Mouse (Mus musculus): ENCODE measurements around the gene Bscl2. TPM values are rescaled to one million over a fixed set of nuclear protein-coding genes. Genes with fewer than 3 reads are reported as not detected.

The Bscl2 gene
- polyA plus RNA-seq, 1 experiment, result 81.8 TPM

DNA sequence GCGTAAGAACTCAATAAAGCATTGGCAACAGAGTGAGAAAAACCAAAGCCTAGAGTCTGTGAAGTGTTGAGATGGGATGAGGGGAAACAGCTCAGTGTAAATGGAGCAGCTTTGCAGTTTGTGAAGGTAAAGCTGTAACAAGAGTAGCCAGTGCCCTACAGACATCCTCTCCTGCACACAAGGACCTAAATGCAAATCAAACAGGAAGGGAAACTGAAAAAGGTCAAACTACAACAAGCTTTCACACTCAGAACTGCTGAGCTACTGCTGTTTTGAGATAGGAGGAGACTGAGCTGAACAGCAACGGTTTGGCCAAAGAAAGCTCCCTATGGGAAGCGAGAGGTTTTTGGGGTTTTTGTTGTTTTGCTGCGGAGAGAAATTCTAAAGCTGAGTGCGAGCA is 30.5 kb upstream of the Bscl2 start:
- peak overlapping the region; percentile 36 for H3K27ac ChIP-seq (ENCODE audit: insufficient read depth, low read depth, low read length)
- no peak overlapping the region for H3K4me3 ChIP-seq (ENCODE audit: insufficient read depth, low read length)
- TF ChIP-seq POLR2A (IDR thresholded peaks at IDR 0.05; ENCODE audit: borderline replicate concordance, low read depth, low read length) (no peak), CTCF (IDR thresholded peaks at IDR 0.05; ENCODE audit: low read depth, low read length) (no peak)
- peaks cover 25% of the 10 kb centered on the region for H3K4me1 ChIP-seq (ENCODE audit: control insufficient read depth, insufficient read depth, low read length)

DNA sequence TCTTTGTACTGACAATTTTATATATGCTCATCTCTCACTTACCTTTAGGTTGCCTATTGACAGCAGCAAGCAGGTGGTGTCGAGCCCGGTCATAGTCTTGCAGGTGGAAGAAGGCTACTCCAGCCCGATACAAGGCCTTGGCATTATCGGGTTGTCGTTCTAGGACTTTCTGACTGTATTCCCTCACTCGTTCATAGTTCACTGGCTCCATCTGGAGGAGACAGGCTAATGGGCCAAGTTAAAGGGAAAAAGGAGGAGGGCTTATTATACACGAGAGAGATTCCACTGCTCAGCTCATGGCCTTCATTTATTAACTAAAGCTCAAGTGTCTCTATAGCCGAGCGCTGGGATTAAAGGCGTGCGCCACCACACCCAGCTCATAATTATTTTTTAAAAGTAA is 21.5 kb upstream of the Bscl2 start:
- Histone ChIP-seq H3K4me1 (ENCODE audit: control insufficient read depth, insufficient read depth, low read length) (peaks cover 13% of the 10 kb centered on the region), H3K27ac (ENCODE audit: insufficient read depth, low read depth, low read length) (no peak overlapping the region), H3K4me3 (ENCODE audit: insufficient read depth, low read length) (no peak overlapping the region)
- TF ChIP-seq POLR2A (IDR thresholded peaks at IDR 0.05; ENCODE audit: borderline replicate concordance, low read depth, low read length), result no peak
- TF ChIP-seq CTCF (IDR thresholded peaks at IDR 0.05; ENCODE audit: low read depth, low read length), result no peak

DNA sequence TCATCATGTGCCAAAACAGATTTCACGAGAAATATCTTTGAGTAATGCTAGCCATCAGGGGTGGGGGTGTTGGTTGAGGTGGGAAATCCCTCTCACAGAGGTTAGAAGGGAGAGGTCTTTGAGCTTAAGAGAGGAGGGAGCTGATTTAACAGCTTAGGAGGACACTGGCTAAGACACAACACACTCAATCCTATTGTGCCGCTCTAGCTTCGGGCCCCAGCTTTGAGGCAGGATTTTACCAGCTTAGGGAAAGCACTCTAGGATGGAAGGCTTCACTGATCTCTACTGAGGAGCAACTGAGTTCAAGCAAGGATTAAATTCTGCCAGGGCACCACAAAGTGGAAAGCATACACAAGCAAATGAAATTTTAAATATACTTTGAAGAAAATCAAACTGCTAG is 20.3 kb upstream of the Bscl2 start:
- Histone ChIP-seq H3K4me3 (ENCODE audit: insufficient read depth, low read length) (no peak overlapping the region), H3K4me1 (ENCODE audit: control insufficient read depth, insufficient read depth, low read length) (peaks cover 13% of the 10 kb centered on the region), H3K27ac (ENCODE audit: insufficient read depth, low read depth, low read length) (no peak overlapping the region)
- TF ChIP-seq CTCF (IDR thresholded peaks at IDR 0.05; ENCODE audit: low read depth, low read length), result no peak
- TF ChIP-seq POLR2A (IDR thresholded peaks at IDR 0.05; ENCODE audit: borderline replicate concordance, low read depth, low read length), result no peak

DNA sequence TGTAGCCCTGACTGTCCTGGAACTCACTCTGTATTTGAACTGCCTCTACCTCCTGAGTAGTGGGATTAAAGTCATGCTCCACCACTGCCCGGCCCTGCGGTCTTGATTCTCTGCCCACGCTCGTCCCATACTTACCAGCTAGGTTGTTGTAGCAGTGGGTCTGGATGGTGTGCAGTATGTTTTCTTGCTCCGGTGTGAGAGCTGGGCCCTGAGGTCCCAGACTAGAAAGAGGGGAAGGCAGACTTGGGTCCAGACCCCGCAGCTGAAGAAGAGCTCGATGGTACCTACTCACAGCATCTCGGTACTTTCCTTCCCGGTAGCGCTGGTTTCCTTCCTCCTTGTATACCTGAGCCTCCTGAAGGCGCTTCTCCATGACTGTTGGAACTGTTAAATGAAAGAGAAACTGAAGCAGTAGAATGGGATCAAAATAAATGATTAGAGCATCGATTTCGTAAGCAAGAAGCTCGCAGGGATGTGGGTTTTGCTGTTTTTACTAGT is 18.9 kb upstream of the Bscl2 start:
- TF ChIP-seq POLR2A (IDR thresholded peaks at IDR 0.05; ENCODE audit: borderline replicate concordance, low read depth, low read length) (no peak), CTCF (IDR thresholded peaks at IDR 0.05; ENCODE audit: low read depth, low read length) (no peak)
- Histone ChIP-seq H3K27ac (ENCODE audit: insufficient read depth, low read depth, low read length) (peak overlapping the region; percentile 90), H3K4me1 (ENCODE audit: control insufficient read depth, insufficient read depth, low read length) (peaks cover 15% of the 10 kb centered on the region), H3K4me3 (ENCODE audit: insufficient read depth, low read length) (peak overlapping the region; percentile 75)

DNA sequence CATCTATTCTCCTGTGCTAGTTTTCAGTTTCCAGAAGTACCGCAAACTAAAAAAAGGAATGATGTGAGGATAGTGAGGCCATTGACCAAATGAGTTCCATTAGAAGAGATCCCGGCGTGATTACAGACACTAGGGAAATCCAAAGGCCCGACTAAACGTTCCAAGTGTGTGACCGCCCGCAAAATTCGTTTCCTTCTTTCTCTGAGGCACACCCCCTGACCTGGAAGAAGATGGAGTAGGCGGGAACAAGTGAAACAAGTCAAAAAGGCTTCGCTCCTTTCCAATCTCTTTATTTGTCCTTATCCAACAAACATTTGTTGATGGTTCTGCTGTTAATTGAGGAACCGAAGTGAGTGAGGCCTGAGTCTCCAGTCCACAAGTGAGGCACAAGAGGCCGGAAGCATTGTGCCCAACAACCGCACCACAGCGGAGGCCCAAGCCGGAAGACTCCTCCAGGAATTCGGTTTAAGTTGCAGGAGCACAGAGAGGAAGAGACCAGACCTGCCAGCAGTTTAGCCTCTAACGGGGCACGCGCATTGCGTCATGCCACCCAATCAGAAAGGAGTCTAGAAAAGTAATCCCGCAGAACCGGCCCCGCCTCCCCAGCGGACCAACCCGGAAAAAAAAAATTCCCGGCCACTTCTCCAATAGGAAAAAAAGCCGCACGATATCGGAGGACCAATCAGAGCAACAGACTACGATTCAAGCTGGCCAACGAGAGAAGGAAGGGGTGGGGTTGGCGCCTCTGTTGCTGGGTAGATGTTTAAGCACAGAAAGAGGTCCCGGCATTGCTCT is 18.3 kb upstream of the Bscl2 start, which contains the start of gene Ttc9c:
Ttc9c (minus strand) TSS at position 533 of the 795 bp plus-strand sequence.
- TF ChIP-seq CTCF (IDR thresholded peaks at IDR 0.05; ENCODE audit: low read depth, low read length), result no peak
- no peak for TF ChIP-seq POLR2A (IDR thresholded peaks at IDR 0.05; ENCODE audit: borderline replicate concordance, low read depth, low read length)
- Histone ChIP-seq H3K4me1 (ENCODE audit: control insufficient read depth, insufficient read depth, low read length) (peaks cover 15% of the 10 kb centered on the region), H3K27ac (ENCODE audit: insufficient read depth, low read depth, low read length) (peak within 1 kb of the TSS; percentile 96), H3K4me3 (ENCODE audit: insufficient read depth, low read length) (peak within 1 kb of the TSS; percentile 83)

- peak within 1 kb of the TSS; percentile 83 for H3K4me3 ChIP-seq (ENCODE audit: insufficient read depth, low read length)
- H3K4me1 ChIP-seq (ENCODE audit: control insufficient read depth, insufficient read depth, low read length), result peaks cover 18% of the 10 kb centered on the region
- peak within 1 kb of the TSS; percentile 96 for H3K27ac ChIP-seq (ENCODE audit: insufficient read depth, low read depth, low read length)
- TF ChIP-seq POLR2A (IDR thresholded peaks at IDR 0.05; ENCODE audit: borderline replicate concordance, low read depth, low read length) (no peak), CTCF (IDR thresholded peaks at IDR 0.05; ENCODE audit: low read depth, low read length) (no peak)
These were observed 17.5 kb upstream of the Bscl2 start, which contains the start of gene Hnrnpul2 for GRCm38 (mm10) chr19:8819596-8820423. Hnrnpul2 (plus strand) TSS chr19:8820010.

- H3K27ac ChIP-seq (ENCODE audit: insufficient read depth, low read depth, low read length), result peak overlapping the region; percentile 96
- peaks cover 21% of the 10 kb centered on the region for H3K4me1 ChIP-seq (ENCODE audit: control insufficient read depth, insufficient read depth, low read length)
- H3K4me3 ChIP-seq (ENCODE audit: insufficient read depth, low read length), result peak overlapping the region; percentile 83
- TF ChIP-seq POLR2A (IDR thresholded peaks at IDR 0.05; ENCODE audit: borderline replicate concordance, low read depth, low read length) (no peak), CTCF (IDR thresholded peaks at IDR 0.05; ENCODE audit: low read depth, low read length) (no peak)
These were observed 16.8 kb upstream of the Bscl2 start for GRCm38 (mm10) chr19:8820424-8820956.

- H3K4me3 ChIP-seq (ENCODE audit: insufficient read depth, low read length), result peak overlapping the region; percentile 83
- peak overlapping the region; percentile 96; the same call in 1 of the 2 replicates for H3K27ac ChIP-seq (ENCODE audit: insufficient read depth, low read depth, low read length)
- TF ChIP-seq CTCF (IDR thresholded peaks at IDR 0.05; ENCODE audit: low read depth, low read length), result no peak
- no peak for TF ChIP-seq POLR2A (IDR thresholded peaks at IDR 0.05; ENCODE audit: borderline replicate concordance, low read depth, low read length)
- H3K4me1 ChIP-seq (ENCODE audit: control insufficient read depth, insufficient read depth, low read length), result peaks cover 19% of the 10 kb centered on the region
These were observed 16.1 kb upstream of the Bscl2 start for GRCm38 (mm10) chr19:8821146-8821545.

GRCm38 (mm10) chr19:8822696-8823095 is 14.6 kb upstream of the Bscl2 start:
- peaks cover 12% of the 10 kb centered on the region for H3K4me1 ChIP-seq (ENCODE audit: control insufficient read depth, insufficient read depth, low read length)
- TF ChIP-seq CTCF (IDR thresholded peaks at IDR 0.05; ENCODE audit: low read depth, low read length) (no peak), POLR2A (IDR thresholded peaks at IDR 0.05; ENCODE audit: borderline replicate concordance, low read depth, low read length) (no peak)
- H3K4me3 ChIP-seq (ENCODE audit: insufficient read depth, low read length), result no peak overlapping the region
- H3K27ac ChIP-seq (ENCODE audit: insufficient read depth, low read depth, low read length), result no peak overlapping the region
